Mouse (Mus musculus) common myeloid progenitor, adult 5-6 weeks (primary cell): ENCODE results near the gene Tmem117. TPM values are rescaled to one million over a fixed set of nuclear protein-coding genes. Genes with fewer than 3 reads are reported as not detected.

Experiments used
- ATAC-seq: replicated peaks from 2 replicates; pipeline ENCODE4 v1.8.0; 2016; ENCODE audit warnings: low read depth, mild to moderate bottlenecking, moderate TSS enrichment, inconsistent platforms; ENCODE audit not compliant: poor library complexity, severe bottlenecking
- total RNA-seq: library from RNA; stranded (forward); fragments of 200-1000, 187-1606 nt; gene quantifications from 2 replicates; pipeline ENCODE4 v1.2.3, GENCODE M21; 2017

Tmem117 gene
- total RNA-seq, 1 experiment from 2014 or later, result not detected

GRCm38 (mm10) chr15:94847501-94847900 lies 218.5 kb downstream of the Tmem117 start:
- ATAC-seq, result no peak

GRCm38 (mm10) chr15:94859641-94860040 lies 230.6 kb downstream of the Tmem117 start:
- no peak for ATAC-seq

- ATAC-seq, result no peak
Measured at GRCm38 (mm10) chr15:94861173-94861572, 232.1 kb downstream of the Tmem117 start.

GRCm38 (mm10) chr15:94864134-94864533 lies 235.1 kb downstream of the Tmem117 start:
- no peak for ATAC-seq

- no peak for ATAC-seq
Measured at GRCm38 (mm10) chr15:94868372-94868771, 239.3 kb downstream of the Tmem117 start.

GRCm38 (mm10) chr15:94885026-94885425 lies 256.0 kb downstream of the Tmem117 start:
- ATAC-seq, result no peak

- ATAC-seq, result no peak
Measured at GRCm38 (mm10) chr15:94893201-94893600, 264.2 kb downstream of the Tmem117 start.

- no peak for ATAC-seq
Measured at GRCm38 (mm10) chr15:94894086-94894485, 265.1 kb downstream of the Tmem117 start.

GRCm38 (mm10) chr15:94895681-94896080 lies 266.6 kb downstream of the Tmem117 start:
- no peak for ATAC-seq

- no peak for ATAC-seq
Measured at GRCm38 (mm10) chr15:94903188-94903587, 274.2 kb downstream of the Tmem117 start.

- no peak for ATAC-seq
Measured at GRCm38 (mm10) chr15:94904672-94905407, 275.8 kb downstream of the Tmem117 start.

GRCm38 (mm10) chr15:94921672-94922071 lies 292.6 kb downstream of the Tmem117 start:
- ATAC-seq, result no peak

GRCm38 (mm10) chr15:94927986-94928385 lies 299.0 kb downstream of the Tmem117 start:
- no peak for ATAC-seq

- no peak for ATAC-seq
Measured at GRCm38 (mm10) chr15:94930743-94931142, 301.7 kb downstream of the Tmem117 start.

GRCm38 (mm10) chr15:94933044-94933443 lies 304.0 kb downstream of the Tmem117 start:
- ATAC-seq, result no peak

- ATAC-seq, result no peak
Measured at GRCm38 (mm10) chr15:94933480-94933879, 304.4 kb downstream of the Tmem117 start.

- no peak for ATAC-seq
Measured at GRCm38 (mm10) chr15:94941954-94942353, 312.9 kb downstream of the Tmem117 start.

GRCm38 (mm10) chr15:94942465-94942864 lies 313.4 kb downstream of the Tmem117 start:
- no peak for ATAC-seq

GRCm38 (mm10) chr15:94943891-94944290 lies 314.9 kb downstream of the Tmem117 start:
- ATAC-seq, result no peak

GRCm38 (mm10) chr15:94951382-94952048 lies 322.5 kb downstream of the Tmem117 start:
- ATAC-seq, result no peak

- ATAC-seq, result no peak
Measured at GRCm38 (mm10) chr15:94956697-94957096, 327.7 kb downstream of the Tmem117 start.

- ATAC-seq, result no peak
Measured at GRCm38 (mm10) chr15:94957202-94957601, 328.2 kb downstream of the Tmem117 start.
